Mouse (Mus musculus): ENCODE measurements around the gene Tshz2.

GRCm38 (mm10) chr2:169924177-169924810 is 291.5 kb downstream of the Tshz2 start:
- TF ChIP-seq CTCF (IDR thresholded peaks at IDR 0.05; ENCODE audit: extremely low read depth, insufficient read length, insufficient replicate concordance, low read depth, low read length): no peak
- TF ChIP-seq POLR2A (IDR thresholded peaks at IDR 0.05; ENCODE audit: low read depth, low read length): no peak

Data from small intestine, adult 2 months (tissue).